Mouse (Mus musculus): ENCODE measurements at regions not wholly inside any gene's neighbourhood (a gene's known extent, or its start where the extent isn't known, plus 50 kb on each side); places are given as distances from the start of the nearest gene placed in this dataset.

- Histone ChIP-seq H3K4me3 (ENCODE audit: low read depth, low read length) (no peak overlapping the region), H3K27ac (ENCODE audit: insufficient read depth, low read length) (no peak overlapping the region)
These were observed 688.5 kb downstream of the Pdcd6ip start for GRCm38 (mm10) chr9:113019576-113019975.

GRCm38 (mm10) chr9:113008106-113008505, 700.0 kb downstream of the Pdcd6ip start:
- H3K27ac ChIP-seq (ENCODE audit: insufficient read depth, low read length), result no peak overlapping the region
- H3K4me1 ChIP-seq (ENCODE audit: control insufficient read depth, insufficient read depth, low read length), result no peaks in the 10 kb centered on the region
- TF ChIP-seq EP300 (IDR thresholded peaks at IDR 0.05; ENCODE audit: insufficient read depth, low read depth, low read length) (no peak), CTCF (IDR thresholded peaks at IDR 0.05; ENCODE audit: low read depth, low read length) (no peak), POLR2A (IDR thresholded peaks at IDR 0.05; ENCODE audit: insufficient read depth, low read length) (no peak)
- no peak overlapping the region for H3K4me3 ChIP-seq (ENCODE audit: low read depth, low read length)
- no peaks in the 10 kb centered on the region for H3K9me3 ChIP-seq (replicated peaks; ENCODE audit: control insufficient read depth, insufficient read depth, low read length, poor library complexity, severe bottlenecking)
- H3K9ac ChIP-seq (ENCODE audit: low read depth, poor library complexity, severe bottlenecking), result no peak overlapping the region
- H3K27me3 ChIP-seq (ENCODE audit: control insufficient read depth, insufficient read depth, low read length, poor library complexity, severe bottlenecking), result no peaks in the 10 kb centered on the region
- no peaks in the 10 kb centered on the region for H3K36me3 ChIP-seq (ENCODE audit: control insufficient read depth, insufficient read depth, low read length, poor library complexity, severe bottlenecking)

More at GRCm38 (mm10) chr9:113019576-113019975, 688.5 kb downstream of the Pdcd6ip start:
- no peaks in the 10 kb centered on the region for H3K36me3 ChIP-seq (ENCODE audit: control insufficient read depth, insufficient read depth, low read length, poor library complexity, severe bottlenecking)
- no peaks in the 10 kb centered on the region for H3K27me3 ChIP-seq (ENCODE audit: control insufficient read depth, insufficient read depth, low read length, poor library complexity, severe bottlenecking)
- no peak for TF ChIP-seq POLR2A (IDR thresholded peaks at IDR 0.05; ENCODE audit: insufficient read depth, low read length)
- no peak for TF ChIP-seq EP300 (IDR thresholded peaks at IDR 0.05; ENCODE audit: insufficient read depth, low read depth, low read length)
- TF ChIP-seq CTCF (IDR thresholded peaks at IDR 0.05; ENCODE audit: low read depth, low read length), result no peak
- H3K9me3 ChIP-seq (replicated peaks; ENCODE audit: control insufficient read depth, insufficient read depth, low read length, poor library complexity, severe bottlenecking), result no peaks in the 10 kb centered on the region
- no peak overlapping the region for H3K9ac ChIP-seq (ENCODE audit: low read depth, poor library complexity, severe bottlenecking)
- no peaks in the 10 kb centered on the region for H3K4me1 ChIP-seq (ENCODE audit: control insufficient read depth, insufficient read depth, low read length)

GRCm38 (mm10) chr9:112996204-112996603, 711.9 kb downstream of the Pdcd6ip start:
- no peak for TF ChIP-seq EP300 (IDR thresholded peaks at IDR 0.05; ENCODE audit: insufficient read depth, low read depth, low read length)
- no peak for TF ChIP-seq POLR2A (IDR thresholded peaks at IDR 0.05; ENCODE audit: insufficient read depth, low read length)
- TF ChIP-seq CTCF (IDR thresholded peaks at IDR 0.05; ENCODE audit: low read depth, low read length), result no peak
- no peak overlapping the region for H3K9ac ChIP-seq (ENCODE audit: low read depth, poor library complexity, severe bottlenecking)
- no peaks in the 10 kb centered on the region for H3K36me3 ChIP-seq (ENCODE audit: control insufficient read depth, insufficient read depth, low read length, poor library complexity, severe bottlenecking)
- H3K9me3 ChIP-seq (replicated peaks; ENCODE audit: control insufficient read depth, insufficient read depth, low read length, poor library complexity, severe bottlenecking), result no peaks in the 10 kb centered on the region
- H3K27me3 ChIP-seq (ENCODE audit: control insufficient read depth, insufficient read depth, low read length, poor library complexity, severe bottlenecking), result no peaks in the 10 kb centered on the region
- no peak overlapping the region for H3K27ac ChIP-seq (ENCODE audit: insufficient read depth, low read length)
- no peak overlapping the region for H3K4me3 ChIP-seq (ENCODE audit: low read depth, low read length)
- no peaks in the 10 kb centered on the region for H3K4me1 ChIP-seq (ENCODE audit: control insufficient read depth, insufficient read depth, low read length)

GRCm38 (mm10) chr9:112994774-112995173, 713.3 kb downstream of the Pdcd6ip start:
- Histone ChIP-seq H3K36me3 (ENCODE audit: control insufficient read depth, insufficient read depth, low read length, poor library complexity, severe bottlenecking) (no peaks in the 10 kb centered on the region), H3K9me3 (replicated peaks; ENCODE audit: control insufficient read depth, insufficient read depth, low read length, poor library complexity, severe bottlenecking) (no peaks in the 10 kb centered on the region)
- no peak for TF ChIP-seq CTCF (IDR thresholded peaks at IDR 0.05; ENCODE audit: low read depth, low read length)
- no peak for TF ChIP-seq POLR2A (IDR thresholded peaks at IDR 0.05; ENCODE audit: insufficient read depth, low read length)
- TF ChIP-seq EP300 (IDR thresholded peaks at IDR 0.05; ENCODE audit: insufficient read depth, low read depth, low read length), result no peak

GRCm38 (mm10) chr9:112993627-112994026, 714.4 kb downstream of the Pdcd6ip start:
- no peak overlapping the region for H3K9ac ChIP-seq (ENCODE audit: low read depth, poor library complexity, severe bottlenecking)
- H3K27ac ChIP-seq (ENCODE audit: insufficient read depth, low read length), result no peak overlapping the region
- H3K4me1 ChIP-seq (ENCODE audit: control insufficient read depth, insufficient read depth, low read length), result no peaks in the 10 kb centered on the region
- H3K9me3 ChIP-seq (replicated peaks; ENCODE audit: control insufficient read depth, insufficient read depth, low read length, poor library complexity, severe bottlenecking), result no peaks in the 10 kb centered on the region
- H3K36me3 ChIP-seq (ENCODE audit: control insufficient read depth, insufficient read depth, low read length, poor library complexity, severe bottlenecking), result no peaks in the 10 kb centered on the region
- TF ChIP-seq CTCF (IDR thresholded peaks at IDR 0.05; ENCODE audit: low read depth, low read length) (no peak), EP300 (IDR thresholded peaks at IDR 0.05; ENCODE audit: insufficient read depth, low read depth, low read length) (no peak), POLR2A (IDR thresholded peaks at IDR 0.05; ENCODE audit: insufficient read depth, low read length) (no peak)
- no peak overlapping the region for H3K4me3 ChIP-seq (ENCODE audit: low read depth, low read length)
- no peaks in the 10 kb centered on the region for H3K27me3 ChIP-seq (ENCODE audit: control insufficient read depth, insufficient read depth, low read length, poor library complexity, severe bottlenecking)

More at GRCm38 (mm10) chr9:112994774-112995173, 713.3 kb downstream of the Pdcd6ip start:
- no peaks in the 10 kb centered on the region for H3K27me3 ChIP-seq (ENCODE audit: control insufficient read depth, insufficient read depth, low read length, poor library complexity, severe bottlenecking)
- H3K27ac ChIP-seq (ENCODE audit: insufficient read depth, low read length), result no peak overlapping the region
- H3K9ac ChIP-seq (ENCODE audit: low read depth, poor library complexity, severe bottlenecking), result no peak overlapping the region
- no peaks in the 10 kb centered on the region for H3K4me1 ChIP-seq (ENCODE audit: control insufficient read depth, insufficient read depth, low read length)
- no peak overlapping the region for H3K4me3 ChIP-seq (ENCODE audit: low read depth, low read length)

GRCm38 (mm10) chr9:112992937-112993336, 715.1 kb downstream of the Pdcd6ip start:
- no peaks in the 10 kb centered on the region for H3K36me3 ChIP-seq (ENCODE audit: control insufficient read depth, insufficient read depth, low read length, poor library complexity, severe bottlenecking)
- no peak overlapping the region for H3K4me3 ChIP-seq (ENCODE audit: low read depth, low read length)
- H3K27me3 ChIP-seq (ENCODE audit: control insufficient read depth, insufficient read depth, low read length, poor library complexity, severe bottlenecking), result no peaks in the 10 kb centered on the region
- no peaks in the 10 kb centered on the region for H3K9me3 ChIP-seq (replicated peaks; ENCODE audit: control insufficient read depth, insufficient read depth, low read length, poor library complexity, severe bottlenecking)
- TF ChIP-seq CTCF (IDR thresholded peaks at IDR 0.05; ENCODE audit: low read depth, low read length) (no peak), EP300 (IDR thresholded peaks at IDR 0.05; ENCODE audit: insufficient read depth, low read depth, low read length) (no peak), POLR2A (IDR thresholded peaks at IDR 0.05; ENCODE audit: insufficient read depth, low read length) (no peak)
- H3K4me1 ChIP-seq (ENCODE audit: control insufficient read depth, insufficient read depth, low read length), result no peaks in the 10 kb centered on the region
- no peak overlapping the region for H3K9ac ChIP-seq (ENCODE audit: low read depth, poor library complexity, severe bottlenecking)
- H3K27ac ChIP-seq (ENCODE audit: insufficient read depth, low read length), result no peak overlapping the region

Data from ES-Bruce4 (cell line).